Mouse (Mus musculus) C2C12 (cell line): ENCODE measurements around the gene Ddhd1. TPM values are rescaled to one million over a fixed set of nuclear protein-coding genes. Genes with fewer than 3 reads are reported as not detected.
A peak's percentile ranks its signal among the peaks of the same experiment; 100 is the strongest.

ENCODE experiments used
- H3K27me3 ChIP-seq: one replicate; pipeline ENCODE4 v1.6.1; 2011; ENCODE audit not compliant: control insufficient read depth, insufficient read depth, insufficient read length
- H3K36me3 ChIP-seq: one replicate; pipeline ENCODE4 v1.6.1; 2011; ENCODE audit not compliant: control insufficient read depth, insufficient read depth
- H3K4me3 ChIP-seq: one replicate; pipeline ENCODE4 v1.5.1; 2011; ENCODE audit warnings: mild to moderate bottlenecking, control low read depth; ENCODE audit not compliant: poor library complexity, insufficient read depth, severe bottlenecking
- H3K79me2 ChIP-seq: one replicate; pipeline ENCODE4 v1.6.1; 2011; ENCODE audit not compliant: control insufficient read depth, insufficient read depth
- H3K79me3 ChIP-seq: one replicate; pipeline ENCODE4 v1.6.1; 2011; ENCODE audit warnings: low read depth, control low read depth
- H3ac ChIP-seq: one replicate; pipeline ENCODE3; 2011; ENCODE audit warnings: low read depth; ENCODE audit not compliant: control insufficient read depth, insufficient read length
- CEBPB ChIP-seq: IDR thresholded peaks from one replicate; pipeline ENCODE4 v1.6.1; 2011; ENCODE audit warnings: low read depth, mild to moderate bottlenecking, control low read depth, moderate library complexity
- CTCF ChIP-seq: IDR thresholded peaks from one replicate; pipeline ENCODE4 v1.5.1; 2011; ENCODE audit not compliant: control insufficient read depth, insufficient read depth, insufficient read length
- FOSL1 ChIP-seq: IDR thresholded peaks from one replicate; pipeline ENCODE4 v1.8.0; 2011; ENCODE audit warnings: mild to moderate bottlenecking, low read length; ENCODE audit not compliant: poor library complexity, insufficient read depth, severe bottlenecking
- MAX ChIP-seq: IDR thresholded peaks from one replicate; pipeline ENCODE4 v1.6.1; 2011; ENCODE audit warnings: mild to moderate bottlenecking, control low read depth
- MYOD1 ChIP-seq: IDR thresholded peaks from one replicate; pipeline ENCODE4 v1.6.1; 2011; ENCODE audit warnings: low read depth; ENCODE audit not compliant: control insufficient read depth, insufficient read length
- MYOG ChIP-seq: IDR thresholded peaks from one replicate; pipeline ENCODE4 v1.6.1; 2011; ENCODE audit not compliant: control insufficient read depth, insufficient read length; ENCODE audit errors: extremely low read depth
- USF1 ChIP-seq: IDR thresholded peaks from one replicate; pipeline ENCODE4 v1.6.1; 2011; ENCODE audit warnings: low read depth, mild to moderate bottlenecking, control low read depth, moderate library complexity
- polyA plus RNA-seq: library from polyadenylated mRNA; unstranded; fragments of >200 nt; fragmentation: generic; extraction: Trizol; gene quantifications from one replicate; pipeline ENCODE4 v1.2.1, GENCODE M21; 2012; ENCODE audit warnings: missing spikeins

Ddhd1 gene
- polyA plus RNA-seq, 1 experiment: 6.4 TPM

- Histone ChIP-seq H3K79me2 (no peaks in the 10 kb centered on the region), H3K4me3 (no peak overlapping the region)
Observed at GRCm38 (mm10) chr14:45565216-45566065, 92.5 kb downstream of the Ddhd1 start.

GRCm38 (mm10) chr14:45563577-45563976 is 94.4 kb downstream of the Ddhd1 start:
- no peak for TF ChIP-seq MYOG
- no peak for TF ChIP-seq FOSL1
- no peak for TF ChIP-seq MAX
- TF ChIP-seq MYOD1: no peak
- no peak for TF ChIP-seq USF1
- TF ChIP-seq CEBPB: no peak
- TF ChIP-seq CTCF: no peak
- Histone ChIP-seq H3K4me3 (no peak overlapping the region), H3K36me3 (no peaks in the 10 kb centered on the region), H3K79me3 (no peaks in the 10 kb centered on the region), H3K79me2 (no peaks in the 10 kb centered on the region), H3K27me3 (no peaks in the 10 kb centered on the region), H3ac (no peak overlapping the region)

More at GRCm38 (mm10) chr14:45565216-45566065, 92.5 kb downstream of the Ddhd1 start:
- no peak for TF ChIP-seq MYOG
- TF ChIP-seq FOSL1: no peak
- no peak for TF ChIP-seq MYOD1
- TF ChIP-seq CEBPB: no peak
- TF ChIP-seq USF1: no peak
- no peak for TF ChIP-seq CTCF
- no peak for TF ChIP-seq MAX
- no peaks in the 10 kb centered on the region for H3K36me3 ChIP-seq
- no peaks in the 10 kb centered on the region for H3K27me3 ChIP-seq
- H3K79me3 ChIP-seq: no peaks in the 10 kb centered on the region
- no peak overlapping the region for H3ac ChIP-seq

- no peak overlapping the region for H3ac ChIP-seq
- H3K79me3 ChIP-seq: no peaks in the 10 kb centered on the region
- H3K79me2 ChIP-seq: no peaks in the 10 kb centered on the region
- no peak overlapping the region for H3K4me3 ChIP-seq
- no peaks in the 10 kb centered on the region for H3K36me3 ChIP-seq
- no peaks in the 10 kb centered on the region for H3K27me3 ChIP-seq
- TF ChIP-seq MYOD1 (no peak), CTCF (no peak), CEBPB (no peak), MYOG (no peak), USF1 (no peak), FOSL1 (peak; percentile 45), MAX (peak; percentile 11)
Observed at GRCm38 (mm10) chr14:45561681-45562080, 96.3 kb downstream of the Ddhd1 start.

- Histone ChIP-seq H3ac (no peak overlapping the region), H3K27me3 (no peaks in the 10 kb centered on the region), H3K36me3 (no peaks in the 10 kb centered on the region), H3K79me2 (no peaks in the 10 kb centered on the region), H3K4me3 (no peak overlapping the region), H3K79me3 (no peaks in the 10 kb centered on the region)
- TF ChIP-seq MYOG (no peak), CTCF (no peak), FOSL1 (no peak), CEBPB (no peak), USF1 (no peak), MAX (no peak), MYOD1 (no peak)
Observed at GRCm38 (mm10) chr14:45559018-45559417, 98.9 kb downstream of the Ddhd1 start.

GRCm38 (mm10) chr14:45554336-45554735 is 103.6 kb downstream of the Ddhd1 start:
- no peaks in the 10 kb centered on the region for H3K79me3 ChIP-seq
- H3K79me2 ChIP-seq: no peaks in the 10 kb centered on the region
- no peaks in the 10 kb centered on the region for H3K36me3 ChIP-seq
- H3K27me3 ChIP-seq: no peaks in the 10 kb centered on the region
- no peak overlapping the region for H3K4me3 ChIP-seq
- TF ChIP-seq MYOD1 (no peak), MYOG (no peak)
- H3ac ChIP-seq: no peak overlapping the region
